Mouse (Mus musculus) thymus, adult 2 months (tissue): ENCODE results near the gene Snx8.

Experiments
- CTCF ChIP-seq: fragments of 200-500 bp; IDR thresholded peaks from 2 replicates; pipeline ENCODE4 v1.5.1; 2012; ENCODE audit warnings: mild to moderate bottlenecking, control low read depth, low read length, moderate library complexity, borderline replicate concordance; ENCODE audit not compliant: control insufficient read depth, poor library complexity, insufficient read depth; ENCODE audit errors: extremely low read depth
- POLR2A ChIP-seq: fragments of 200-500 bp; IDR thresholded peaks from 2 replicates; pipeline ENCODE4 v1.6.1; 2012; ENCODE audit warnings: mild to moderate bottlenecking, low read length, control low read depth, moderate library complexity; ENCODE audit not compliant: control insufficient read depth, poor library complexity, insufficient read depth; ENCODE audit errors: extremely low read depth

- TF ChIP-seq CTCF (no peak), POLR2A (no peak)
Measured at GRCm38 (mm10) chr5:140350731-140351497, 38.1 kb downstream of the Snx8 start.
